8 mouse cellular contexts compared by ENCODE assay signal in genomic region chr3:95959082-95959481, GRCm38 (mm10). TPM values are rescaled to one million over a fixed set of nuclear protein-coding genes. Genes with fewer than 3 reads are reported as not detected.
DNase-seq lines count a peak whose midpoint lies in the region; ATAC-seq and TF ChIP-seq lines count a peak whose summit lies in the region.
"Had no signal": no experiment of that assay in that cellular context is flagged by ENCODE, and none has a peak within 500 bp of the region (broad histone marks: within the 10 kb centered on the region; RNA-seq: fewer than 3 reads in every experiment).

No protein-coding gene starts in this region.

- no peaks in the 10 kb centered on the region for H3K9me3 ChIP-seq in heart, embryonic 11.5 days (replicated peaks; ENCODE audit: control insufficient read depth, low read length)
- H3K9me3 ChIP-seq in liver, postnatal 0 days (ENCODE audit: low read length) = no peaks in the 10 kb centered on the region
- no peaks in the 10 kb centered on the region for H3K9me3 ChIP-seq in forebrain, embryonic 13.5 days (replicated peaks)
- H3K9me3 ChIP-seq: limb, embryonic 13.5 days had no signal

- peaks cover 17% of the 10 kb centered on the region for H3K4me1 ChIP-seq in heart, embryonic 11.5 days (ENCODE audit: control insufficient read depth, insufficient read depth, low read length)
- H3K4me1 ChIP-seq in liver, postnatal 0 days (ENCODE audit: insufficient read depth) = peaks cover 9% of the 10 kb centered on the region
- H3K4me1 ChIP-seq in forebrain, embryonic 13.5 days = peaks cover 6% of the 10 kb centered on the region; the same call in 1 of the 2 replicates

- H3K4me2 ChIP-seq in heart, embryonic 11.5 days = no peak overlapping the region
- no peak overlapping the region for H3K4me2 ChIP-seq in liver, postnatal 0 days (ENCODE audit: low read depth, low read length)
- no peak overlapping the region for H3K4me2 ChIP-seq in forebrain, embryonic 13.5 days
- H3K4me2 ChIP-seq: limb, embryonic 13.5 days had no signal

- no peak overlapping the region for H3K27ac ChIP-seq in heart, embryonic 11.5 days (ENCODE audit: low read depth, low read length)
- H3K27ac ChIP-seq in liver, postnatal 0 days (ENCODE audit: low read depth) = no peak overlapping the region
- no peak overlapping the region for H3K27ac ChIP-seq in forebrain, embryonic 13.5 days
- H3K27ac ChIP-seq: limb, embryonic 13.5 days had no signal

- no peak overlapping the region for H3K4me3 ChIP-seq in heart, embryonic 11.5 days (ENCODE audit: low read depth, low read length)
- H3K4me3 ChIP-seq in liver, postnatal 0 days (ENCODE audit: low read depth, low read length) = no peak overlapping the region
- no peak overlapping the region for H3K4me3 ChIP-seq in forebrain, embryonic 13.5 days
- H3K4me3 ChIP-seq: limb, embryonic 13.5 days had no signal

- intact Hi-C loops in left cerebral cortex, postnatal 25 days (cut with DNase I) = no loop called here

- peak; percentile 81 for TF ChIP-seq CTCF in liver, postnatal 0 days (IDR thresholded peaks at IDR 0.05; ENCODE audit: low read depth)

- ATAC-seq in heart, embryonic 11.5 days (replicated peaks; ENCODE audit: insufficient number of reproducible peaks, low FRiP score, low TSS enrichment) = no peak
- ATAC-seq in liver, postnatal 0 days = no peak
- ATAC-seq in forebrain, embryonic 13.5 days = no peak

- peak; percentile 51 for DNase-seq in heart, postnatal 4 days
- DNase-seq in 416B (ENCODE audit: low read depth) (peak; percentile 85), ES-CJ7 (ENCODE audit: low read depth, low spot score) (peak; percentile 66)
- DNase-seq in liver, postnatal 0 days = peak; percentile 47
- no peak for DNase-seq in left cerebral cortex, postnatal 25 days (ENCODE audit: low spot score in 2 of 2)

- no peaks in the 10 kb centered on the region for H3K27me3 ChIP-seq in heart, embryonic 11.5 days (ENCODE audit: control insufficient read depth, insufficient read depth, low read length)
- H3K27me3 ChIP-seq in liver, postnatal 0 days (ENCODE audit: insufficient read depth, low read length) = no peaks in the 10 kb centered on the region
- H3K27me3 ChIP-seq in forebrain, embryonic 13.5 days = no peaks in the 10 kb centered on the region
- H3K27me3 ChIP-seq: limb, embryonic 13.5 days had no signal

- no peaks in the 10 kb centered on the region for H3K36me3 ChIP-seq in heart, embryonic 11.5 days (ENCODE audit: control insufficient read depth, insufficient read depth, low read length)
- H3K36me3 ChIP-seq in liver, postnatal 0 days (replicated peaks; ENCODE audit: insufficient read depth, low read length) = no peaks in the 10 kb centered on the region
- no peaks in the 10 kb centered on the region for H3K36me3 ChIP-seq in forebrain, embryonic 13.5 days (ENCODE audit: poor library complexity, severe bottlenecking)
- H3K36me3 ChIP-seq: limb, embryonic 13.5 days had no signal

- H3K9ac ChIP-seq in heart, embryonic 11.5 days (ENCODE audit: low read depth, low read length) = no peak overlapping the region
- no peak overlapping the region for H3K9ac ChIP-seq in liver, postnatal 0 days (replicated peaks)
- no peak overlapping the region for H3K9ac ChIP-seq in forebrain, embryonic 13.5 days
- H3K9ac ChIP-seq: limb, embryonic 13.5 days had no signal

- no peak for TF ChIP-seq EP300 in liver, postnatal 0 days (IDR thresholded peaks at IDR 0.05; ENCODE audit: low read depth)

- 78% methylated on average over 5 of the region's 5 CpGs for WGBS in heart, embryonic 11.5 days (ENCODE audit: insufficient replicate concordance)
- 73% methylated on average over 5 of the region's 5 CpGs for WGBS in liver, postnatal 0 days (ENCODE audit: insufficient replicate concordance)
- 74% methylated on average over 5 of the region's 5 CpGs for WGBS in forebrain, embryonic 13.5 days

RNA-seq across cellular contexts. Expression of gene Anp32e, which starts 30.0 kb away (rescaled TPM):
- total RNA-seq in heart, postnatal 4 days (2021) = 100 to 1,000 TPM; 172 to 180 TPM
- 71.0 and 88.5 TPM in 2 replicates for polyA plus RNA-seq in heart, embryonic 11.5 days (2014; fragmentation: Nextera tagmentation; extraction: Ambion mirVana)
- 92.0 and 98.4 TPM in 2 replicates for polyA plus RNA-seq in liver, postnatal 0 days (2015; fragmentation: Nextera tagmentation; extraction: Ambion mirVana)
- 100 to 1,000 TPM in 1 of 2 experiments, 10 to 100 TPM in 1; 95.1 to 109 TPM for total RNA-seq in left cerebral cortex, postnatal 25 days (2021)
- polyA plus RNA-seq in forebrain, embryonic 13.5 days (2015; fragmentation: Nextera tagmentation; extraction: Ambion mirVana) = 322 and 341 TPM in 2 replicates

RNA-seq across cellular contexts. Expression of gene Plekho1, which starts 36.7 kb away (rescaled TPM):
- 100 to 1,000 TPM; 141 to 164 TPM for total RNA-seq in heart, postnatal 4 days (2021)
- polyA plus RNA-seq in heart, embryonic 11.5 days (2014; fragmentation: Nextera tagmentation; extraction: Ambion mirVana) = 69.5 and 82.2 TPM in 2 replicates
- polyA plus RNA-seq in liver, postnatal 0 days (2015; fragmentation: Nextera tagmentation; extraction: Ambion mirVana) = 10.7 and 11.7 TPM in 2 replicates
- 10 to 100 TPM; 71.6 to 84.8 TPM for total RNA-seq in left cerebral cortex, postnatal 25 days (2021)
- polyA plus RNA-seq in forebrain, embryonic 13.5 days (2015; fragmentation: Nextera tagmentation; extraction: Ambion mirVana) = 80.4 and 85.1 TPM in 2 replicates

RNA-seq across cellular contexts. Expression of gene Car14, which starts 54.6 kb away (rescaled TPM):
- 10 to 100 TPM; 87.3 to 91.0 TPM for total RNA-seq in heart, postnatal 4 days (2021)
- 39.0 and 39.1 TPM in 2 replicates for polyA plus RNA-seq in heart, embryonic 11.5 days (2014; fragmentation: Nextera tagmentation; extraction: Ambion mirVana)
- 15.2 and 17.3 TPM in 2 replicates for polyA plus RNA-seq in liver, postnatal 0 days (2015; fragmentation: Nextera tagmentation; extraction: Ambion mirVana)
- total RNA-seq in left cerebral cortex, postnatal 25 days (2021) = 10 to 100 TPM in 1 of 2 experiments, 1 to 10 TPM in 1; 9.3 to 10.1 TPM
- polyA plus RNA-seq in forebrain, embryonic 13.5 days (2015; fragmentation: Nextera tagmentation; extraction: Ambion mirVana) = 23.1 and 27.4 TPM in 2 replicates

Comparison
In these comparisons a context has a peak if more than half of its experiments do, and no peak if none do; other contexts are left out.
1. DNase-seq: peak in heart, postnatal 4 days (single experiment), 416B (single experiment), ES-CJ7 (single experiment) and liver, postnatal 0 days (single experiment); none in left cerebral cortex, postnatal 25 days (0 of 2).